Comparison of ENCODE assay signal across 22 mouse cellular contexts in the genomic region with DNA sequence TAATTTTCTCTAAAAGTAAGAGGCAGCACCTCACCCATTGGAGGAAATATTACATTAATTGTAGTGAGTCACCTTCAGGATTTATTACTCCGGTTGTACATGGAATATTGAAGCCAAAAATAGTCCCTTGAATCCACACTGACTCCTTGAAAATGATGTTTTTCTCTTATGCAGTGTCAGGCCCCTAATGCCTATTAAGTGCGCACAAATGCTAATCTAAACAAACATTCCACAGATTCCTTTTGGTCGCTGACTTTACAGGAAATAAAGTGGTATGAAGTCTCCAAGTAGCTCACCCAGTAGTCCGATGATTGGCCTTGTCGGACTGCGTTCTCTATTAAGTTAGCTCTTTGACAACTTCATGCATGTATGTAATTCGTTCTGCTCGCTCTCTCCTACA. TPM values are rescaled to one million over a fixed set of nuclear protein-coding genes. Genes with fewer than 3 reads are reported as not detected.
DNase-seq lines count a peak whose midpoint lies in the region; ATAC-seq and TF ChIP-seq lines count a peak whose summit lies in the region.
"Had no signal": no experiment of that assay in that cellular context is flagged by ENCODE, and none has a peak within 500 bp of the region (broad histone marks: within the 10 kb centered on the region; RNA-seq: fewer than 3 reads in every experiment).

No protein-coding gene starts in this region.

- H3K36me3 ChIP-seq in liver, adult 2 months (ENCODE audit: control insufficient read depth, insufficient read depth, low read length) = no peaks in the 10 kb centered on the region
- no peaks in the 10 kb centered on the region; the same call in 1 of the 2 replicates for H3K36me3 ChIP-seq in liver, postnatal 0 days (replicated peaks; ENCODE audit: insufficient read depth, low read length)
- H3K36me3 ChIP-seq in liver, embryonic 16.5 days (ENCODE audit: control insufficient read depth, insufficient read depth) = no peaks in the 10 kb centered on the region
- H3K36me3 ChIP-seq: embryonic facial prominence, embryonic 13.5 days; midbrain, embryonic 13.5 days had no signal

- POLR2A ChIA-PET in Patski (lab: Charles Lee) = interaction anchor here (1.0 kb wide), 1 partner anchor 26 kb away, joined by 3 read pairs; no protein-coding TSS in a partner anchor

- in situ Hi-C loops in Patski (cut with MboI; ENCODE audit: low pct_unique_long_range_greater_than_20kb) = no loop called here

- no peak for DNase-seq in liver, adult 2 months (ENCODE audit: extremely low read depth, low read depth, low spot score)
- DNase-seq in liver, postnatal 0 days = no peak
- DNase-seq in Patski (ENCODE audit: low read depth, low spot score) = peak; percentile 44
- DNase-seq in heart, postnatal 10 days = no peak
- DNase-seq in urinary bladder, postnatal 36 days (ENCODE audit: low spot score in 2 of 2) = no peak
- DNase-seq: adrenal gland, postnatal 14 days; cerebellum, adult 2 months; thymus, adult 2 months had no signal

- ATAC-seq in liver, postnatal 0 days = no peak
- peak; percentile 62 for ATAC-seq in Patski
- ATAC-seq in liver, embryonic 16.5 days (ENCODE audit: low read depth) = no peak
- ATAC-seq: CD4-positive, CD25-positive, alpha-beta regulatory T cell, adult 4 months; forebrain, embryonic 16.5 days; midbrain, embryonic 13.5 days had no signal

- 80% methylated on average over 8 of the region's 8 CpGs for WGBS in liver, adult 2 months
- WGBS in liver, postnatal 0 days (ENCODE audit: insufficient replicate concordance) = 84% methylated on average over 8 of the region's 8 CpGs
- WGBS in liver, embryonic 16.5 days (ENCODE audit: insufficient replicate concordance) = 82% methylated on average over 8 of the region's 8 CpGs

- H3K9me3 ChIP-seq in liver, postnatal 0 days (ENCODE audit: low read length) = no peaks in the 10 kb centered on the region
- H3K9me3 ChIP-seq in liver, embryonic 16.5 days (replicated peaks; ENCODE audit: control insufficient read depth, low read length) = no peaks in the 10 kb centered on the region
- H3K9me3 ChIP-seq: embryonic facial prominence, embryonic 13.5 days; midbrain, embryonic 13.5 days had no signal

- H3K4me2 ChIP-seq in liver, postnatal 0 days (ENCODE audit: low read depth, low read length) = no peak overlapping the region
- H3K4me2 ChIP-seq in liver, embryonic 16.5 days (ENCODE audit: low read depth, low read length) = peak overlapping the region; percentile 68; the same call in 1 of the 2 replicates
- H3K4me2 ChIP-seq: embryonic facial prominence, embryonic 13.5 days; midbrain, embryonic 13.5 days had no signal

- H3K79me2 ChIP-seq in liver, adult 2 months (ENCODE audit: control insufficient read depth, insufficient read depth, low read length) = peaks cover 3% of the 10 kb centered on the region; the same call in 1 of the 2 replicates

- intact Hi-C loops in heart, postnatal 10 days (cut with DNase I) = no loop called here

- H3K27me3 ChIP-seq in liver, adult 2 months (ENCODE audit: control insufficient read depth, insufficient read depth, low read length) = no peaks in the 10 kb centered on the region
- no peaks in the 10 kb centered on the region for H3K27me3 ChIP-seq in liver, postnatal 0 days (ENCODE audit: insufficient read depth, low read length)
- no peaks in the 10 kb centered on the region for H3K27me3 ChIP-seq in Patski
- no peaks in the 10 kb centered on the region for H3K27me3 ChIP-seq in liver, embryonic 16.5 days (ENCODE audit: control insufficient read depth, insufficient read depth, low read depth, low read length)
- H3K27me3 ChIP-seq: embryonic facial prominence, embryonic 13.5 days; midbrain, embryonic 13.5 days had no signal

- no peak for TF ChIP-seq CTCF in liver, adult 2 months (IDR thresholded peaks at IDR 0.05; ENCODE audit: low read depth, low read length)
- TF ChIP-seq CTCF in liver, postnatal 0 days (IDR thresholded peaks at IDR 0.05; ENCODE audit: low read depth) = no peak
- no peak for TF ChIP-seq CTCF in Patski (IDR thresholded peaks at IDR 0.05)
- no peak for TF ChIP-seq CTCF in embryonic fibroblast, embryonic 13.5 days (IDR thresholded peaks at IDR 0.05; ENCODE audit: borderline replicate concordance, insufficient read depth, low read length)

- H3K4me3 ChIP-seq in liver, adult 2 months (ENCODE audit: insufficient read depth, low read depth, low read length) = no peak overlapping the region
- no peak overlapping the region for H3K4me3 ChIP-seq in liver, postnatal 0 days (ENCODE audit: low read depth, low read length)
- H3K4me3 ChIP-seq in embryonic fibroblast, embryonic 13.5 days (ENCODE audit: insufficient read depth, low read length) = no peak overlapping the region
- H3K4me3 ChIP-seq in liver, embryonic 16.5 days (ENCODE audit: low read depth, low read length) = no peak overlapping the region
- H3K4me3 ChIP-seq: embryonic facial prominence, embryonic 13.5 days; midbrain, embryonic 13.5 days had no signal

- no peak for TF ChIP-seq POLR2A in liver, adult 2 months (IDR thresholded peaks at IDR 0.05; ENCODE audit: extremely low read depth, insufficient read depth, low read length)
- TF ChIP-seq POLR2A in embryonic fibroblast, embryonic 13.5 days (IDR thresholded peaks at IDR 0.05; ENCODE audit: low read depth, low read length) = no peak

- no peak for TF ChIP-seq EP300 in liver, postnatal 0 days (IDR thresholded peaks at IDR 0.05; ENCODE audit: low read depth)

- H3K4me1 ChIP-seq in liver, adult 2 months (ENCODE audit: control insufficient read depth, insufficient read depth, low read length) = peaks cover 14% of the 10 kb centered on the region; the same call in 1 of the 2 replicates
- H3K4me1 ChIP-seq in liver, postnatal 0 days (ENCODE audit: insufficient read depth) = peaks cover 50% of the 10 kb centered on the region
- H3K4me1 ChIP-seq in embryonic fibroblast, embryonic 13.5 days (ENCODE audit: control insufficient read depth, insufficient read depth, low read length) = peaks cover 13% of the 10 kb centered on the region
- H3K4me1 ChIP-seq in liver, embryonic 16.5 days (ENCODE audit: control insufficient read depth, low read depth, low read length) = peaks cover 71% of the 10 kb centered on the region

- H3K9ac ChIP-seq in liver, adult 2 months (ENCODE audit: low read depth, low read length) = no peak overlapping the region
- no peak overlapping the region for H3K9ac ChIP-seq in liver, postnatal 0 days (replicated peaks)
- no peak overlapping the region for H3K9ac ChIP-seq in liver, embryonic 16.5 days (ENCODE audit: low read depth, low read length)
- H3K9ac ChIP-seq: embryonic facial prominence, embryonic 13.5 days; midbrain, embryonic 13.5 days had no signal

- CTCF ChIA-PET in Patski (lab: Charles Lee) = interaction anchor here (2.0 to 2.4 kb wide), 2 partner anchors 49 to 52 kb away, joined by 4 to 7 read pairs; no protein-coding TSS in a partner anchor

- peak overlapping the region; percentile 84 for H3K27ac ChIP-seq in liver, adult 2 months (replicated peaks; ENCODE audit: insufficient read depth, low read depth, low read length)
- no peak overlapping the region for H3K27ac ChIP-seq in liver, postnatal 0 days (ENCODE audit: low read depth)
- peak overlapping the region; percentile 63 for H3K27ac ChIP-seq in embryonic fibroblast, embryonic 13.5 days (ENCODE audit: insufficient read depth, low read length)
- H3K27ac ChIP-seq in liver, embryonic 16.5 days (ENCODE audit: low read length) = no peak overlapping the region
- H3K27ac ChIP-seq: embryonic facial prominence, embryonic 13.5 days; macrophage; midbrain, embryonic 13.5 days had no signal

RNA-seq across cellular contexts. Expression of a gene that starts 3.1 kb away (rescaled TPM):
- 0.65 and 0.74 TPM in 2 replicates for total RNA-seq in liver, adult 2 months (2014; rRNA removed)
- polyA plus RNA-seq in liver, adult 2 months (2012; rRNA removed) = 0.18 and 0.25 TPM in 2 replicates
- 1.1 and 1.4 TPM in 2 replicates for polyA plus RNA-seq in liver, postnatal 0 days (2015; fragmentation: Nextera tagmentation; extraction: Ambion mirVana)
- polyA plus RNA-seq in Patski (2021) = 11.1 TPM
- polyA plus RNA-seq in embryonic fibroblast, embryonic 13.5 days (2011; ENCODE audit: insufficient read length, low read depth, missing spikeins) = 0.75 and 1.8 TPM in 2 replicates
- polyA plus RNA-seq in liver, embryonic 16.5 days (2015; fragmentation: Nextera tagmentation; extraction: Ambion mirVana) = 6.2 and 7.3 TPM in 2 replicates
- total RNA-seq in heart, postnatal 10 days (2021) = under 1 TPM; 0.57 to 0.62 TPM

RNA-seq across cellular contexts. Expression of a gene that starts 5.8 kb away (rescaled TPM):
- 17.8 and 19.5 TPM in 2 replicates for total RNA-seq in liver, adult 2 months (2014; rRNA removed)
- 5.3 and 8.5 TPM in 2 replicates for polyA plus RNA-seq in liver, adult 2 months (2012; rRNA removed)
- polyA plus RNA-seq in liver, postnatal 0 days (2015; fragmentation: Nextera tagmentation; extraction: Ambion mirVana) = 2.0 and 2.6 TPM in 2 replicates
- 26.0 TPM for polyA plus RNA-seq in Patski (2021)
- 12.7 and 16.1 TPM in 2 replicates for polyA plus RNA-seq in embryonic fibroblast, embryonic 13.5 days (2011; ENCODE audit: insufficient read length, low read depth, missing spikeins)
- 5.1 and 5.2 TPM in 2 replicates for polyA plus RNA-seq in liver, embryonic 16.5 days (2015; fragmentation: Nextera tagmentation; extraction: Ambion mirVana)
- 10 to 100 TPM; 40.5 to 42.7 TPM for total RNA-seq in heart, postnatal 10 days (2021)

RNA-seq across cellular contexts. Expression of a gene that starts 17.7 kb away (rescaled TPM):
- 8.9 and 9.0 TPM in 2 replicates for total RNA-seq in liver, adult 2 months (2014; rRNA removed)
- polyA plus RNA-seq in liver, adult 2 months (2012; rRNA removed) = 1.3 and 1.4 TPM in 2 replicates
- polyA plus RNA-seq in liver, postnatal 0 days (2015; fragmentation: Nextera tagmentation; extraction: Ambion mirVana) = 17.3 and 20.3 TPM in 2 replicates
- 3.4 TPM for polyA plus RNA-seq in Patski (2021)
- polyA plus RNA-seq in embryonic fibroblast, embryonic 13.5 days (2011; ENCODE audit: insufficient read length, low read depth, missing spikeins) = 4.9 and 6.5 TPM in 2 replicates
- 40.7 and 43.1 TPM in 2 replicates for polyA plus RNA-seq in liver, embryonic 16.5 days (2015; fragmentation: Nextera tagmentation; extraction: Ambion mirVana)
- total RNA-seq in heart, postnatal 10 days (2021) = 1 to 10 TPM; 5.6 to 7.0 TPM

RNA-seq across cellular contexts. Expression of a gene that starts 19.3 kb away (rescaled TPM):
- 0.20 TPM in 1 of 2 replicates, not detected in the other for total RNA-seq in liver, adult 2 months (2014; rRNA removed)
- polyA plus RNA-seq in liver, adult 2 months (2012; rRNA removed) = not detected in 2 replicates
- polyA plus RNA-seq in liver, postnatal 0 days (2015; fragmentation: Nextera tagmentation; extraction: Ambion mirVana) = 0.07 TPM in 1 of 2 replicates, not detected in the other
- polyA plus RNA-seq in Patski (2021) = 0.04 TPM
- not detected in 2 replicates for polyA plus RNA-seq in embryonic fibroblast, embryonic 13.5 days (2011; ENCODE audit: insufficient read length, low read depth, missing spikeins)
- not detected in 2 replicates for polyA plus RNA-seq in liver, embryonic 16.5 days (2015; fragmentation: Nextera tagmentation; extraction: Ambion mirVana)
- not detected for total RNA-seq in heart, postnatal 10 days (2021)
- total RNA-seq: adrenal gland, postnatal 14 days; common myeloid progenitor, adult 5-6 weeks; gastrocnemius, adult 18-20 months; granulocyte monocyte progenitor cell, adult 5-6 weeks; left cerebral cortex, postnatal 36 days; MEL had no signal
- polyA plus RNA-seq: CD4-positive, CD25-positive, alpha-beta regulatory T cell, adult 4 months; cerebellum, adult 2 months; embryonic facial prominence, embryonic 13.5 days; heart, embryonic 14.5 days; hindbrain, embryonic 11.5 days; macrophage had no signal

Comparison
In these comparisons a context has a peak if more than half of its experiments do, and no peak if none do; other contexts are left out.
1. H3K27ac ChIP-seq: peak in liver, adult 2 months (single experiment) and embryonic fibroblast, embryonic 13.5 days (single experiment); none in liver, postnatal 0 days (single experiment) and liver, embryonic 16.5 days (single experiment).